Mouse (Mus musculus) layer of hippocampus, adult 9-10 months (tissue): Measurements from ENCODE around the gene Vill.

Source experiments
- DNase-seq: peaks from one replicate; pipeline ENCODE4 v3.0.0; 2022; ENCODE audit warnings: low spot score

Vill gene

DNA sequence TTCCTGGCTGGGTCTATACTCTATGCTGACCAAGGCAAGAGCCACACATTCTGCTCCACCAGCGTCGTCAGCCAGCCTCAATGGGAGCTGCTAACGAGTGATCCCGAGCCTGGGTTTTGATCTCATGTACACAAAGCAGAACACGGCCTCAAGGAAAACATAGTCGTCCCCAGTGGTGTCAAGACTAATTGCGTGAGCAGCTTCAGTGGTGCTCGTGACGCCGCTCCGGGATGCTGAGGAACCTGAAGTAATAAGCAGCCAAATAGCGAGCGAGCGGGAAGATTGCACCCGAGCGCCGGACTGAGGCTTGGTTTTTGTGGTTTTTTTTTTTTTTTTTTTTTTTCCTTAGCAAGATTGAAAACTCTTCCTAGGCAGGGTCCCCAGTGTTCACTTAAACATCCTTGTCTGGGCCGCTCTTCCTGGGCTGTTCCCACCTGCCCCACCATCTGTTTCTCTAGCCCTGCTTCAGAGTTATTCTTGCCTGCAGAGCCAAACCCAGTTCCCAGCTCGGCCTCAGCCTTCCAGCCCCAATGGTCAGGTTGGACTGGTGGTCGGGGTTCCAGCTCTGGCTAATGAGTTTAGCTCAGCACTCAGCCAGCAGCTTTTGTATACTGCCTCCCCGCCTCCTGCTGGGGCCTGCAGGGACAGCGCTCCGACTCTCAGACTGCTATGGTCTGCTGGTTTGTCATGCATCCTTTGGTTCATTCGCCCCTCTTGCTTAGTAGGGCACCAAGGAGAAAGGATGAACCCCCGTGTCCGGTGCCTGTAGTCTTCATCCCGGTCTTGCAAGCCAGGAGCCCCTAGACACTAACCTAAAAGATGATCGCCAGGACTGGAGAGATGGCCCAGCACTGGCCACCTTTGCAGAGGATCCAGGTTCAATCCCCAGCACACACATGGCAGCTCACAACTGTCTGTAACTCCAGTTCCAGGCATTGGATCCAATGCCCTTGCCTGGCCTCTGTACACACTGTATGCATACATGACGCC lies 17.6 kb upstream of the Vill start:
- no peak for DNase-seq

DNA sequence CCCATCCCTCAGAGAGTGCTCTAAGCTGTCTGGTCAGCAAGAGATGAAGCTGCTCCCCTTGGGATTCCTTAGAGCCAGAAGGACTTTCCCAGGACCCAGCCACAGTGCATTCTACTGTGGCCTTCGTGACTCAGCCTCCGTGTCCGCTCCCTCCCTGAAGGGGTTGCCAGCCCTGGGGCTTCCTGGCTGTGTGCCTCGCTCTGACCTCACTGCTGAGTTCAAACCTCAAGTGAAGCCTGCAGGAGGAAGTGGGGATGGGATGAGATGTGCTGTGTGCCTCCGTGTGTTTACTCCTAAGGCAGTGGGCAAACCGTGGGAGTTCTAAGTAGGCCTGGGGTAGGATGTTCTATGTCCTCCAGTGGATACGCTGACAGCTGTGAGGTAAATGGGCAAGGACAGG lies 16.7 kb upstream of the Vill start:
- no peak for DNase-seq

DNA sequence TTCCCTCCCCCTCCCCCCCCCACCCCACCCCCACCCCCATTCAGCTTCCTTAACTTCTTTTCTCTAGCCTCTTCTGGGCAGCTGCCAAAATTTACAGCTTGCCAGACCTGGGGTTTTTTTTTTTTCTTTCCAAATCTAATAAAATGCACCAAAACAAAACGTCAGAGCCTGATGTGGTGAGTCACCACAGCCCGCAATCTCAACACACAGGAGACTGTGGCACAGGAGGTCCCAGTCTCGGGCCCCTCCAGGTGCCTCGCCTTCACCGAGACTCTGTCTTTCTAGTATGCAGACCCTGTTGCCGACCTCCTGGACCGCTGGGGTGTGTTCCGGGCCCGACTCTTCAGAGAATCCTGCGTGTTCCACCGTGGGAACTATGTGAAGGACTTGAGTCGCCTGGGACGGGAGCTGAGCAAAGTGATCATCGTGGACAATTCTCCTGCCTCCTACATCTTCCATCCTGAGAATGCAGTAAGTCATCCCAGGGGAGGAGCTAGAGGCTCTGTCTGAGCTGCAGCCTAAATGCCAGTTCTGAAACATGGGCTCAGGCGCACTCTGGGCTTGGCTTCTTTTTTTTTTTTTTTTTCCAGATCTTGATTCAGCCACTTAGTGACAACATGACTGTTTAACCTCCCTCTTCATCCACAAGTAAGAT lies 15.4 kb upstream of the Vill start:
- no peak for DNase-seq

GRCm38 (mm10) chr9:119038574-119038973 lies 14.0 kb upstream of the Vill start:
- DNase-seq: no peak

- DNase-seq: no peak
These were observed 12.3 kb upstream of the Vill start for GRCm38 (mm10) chr9:119040101-119040775.

DNA sequence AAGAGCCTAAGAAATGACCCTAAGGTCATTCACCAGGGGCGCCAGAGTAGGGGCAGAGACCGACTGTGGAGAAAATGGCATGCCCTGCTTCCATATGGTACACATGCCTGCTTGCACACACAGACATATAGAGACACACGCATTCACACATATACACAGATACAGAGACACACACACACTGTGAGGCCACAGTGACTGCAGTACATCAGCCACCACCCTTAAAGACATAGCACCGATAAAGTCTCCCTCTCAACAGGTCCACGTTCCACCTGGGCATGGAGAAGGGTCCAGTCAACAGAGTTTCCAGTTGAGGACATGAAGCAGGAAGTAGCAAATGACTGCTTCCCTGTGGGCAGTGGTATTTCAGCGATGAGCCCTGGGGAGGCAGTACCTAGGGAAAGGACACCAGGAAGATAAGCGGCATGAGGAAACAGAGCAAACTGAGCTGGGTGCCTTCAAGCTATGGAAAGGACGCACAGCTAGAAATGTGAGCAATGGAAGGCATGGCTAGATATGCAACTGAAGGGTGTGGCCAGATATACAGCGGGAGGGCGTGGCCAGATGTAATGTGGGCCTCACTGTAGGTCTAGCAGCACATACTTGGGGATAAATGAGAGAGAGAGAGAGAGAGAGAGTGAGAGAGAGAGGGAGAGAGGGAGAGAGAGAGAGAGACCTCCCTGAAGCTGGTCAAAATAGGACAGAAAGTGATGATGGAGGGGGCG lies 4.2 kb upstream of the Vill start:
- no peak for DNase-seq

GRCm38 (mm10) chr9:119051158-119051557 lies 1.4 kb upstream of the Vill start:
- no peak for DNase-seq

- DNase-seq: no peak
These were observed 1.5 kb downstream of the Vill start for GRCm38 (mm10) chr9:119053964-119054576.

DNA sequence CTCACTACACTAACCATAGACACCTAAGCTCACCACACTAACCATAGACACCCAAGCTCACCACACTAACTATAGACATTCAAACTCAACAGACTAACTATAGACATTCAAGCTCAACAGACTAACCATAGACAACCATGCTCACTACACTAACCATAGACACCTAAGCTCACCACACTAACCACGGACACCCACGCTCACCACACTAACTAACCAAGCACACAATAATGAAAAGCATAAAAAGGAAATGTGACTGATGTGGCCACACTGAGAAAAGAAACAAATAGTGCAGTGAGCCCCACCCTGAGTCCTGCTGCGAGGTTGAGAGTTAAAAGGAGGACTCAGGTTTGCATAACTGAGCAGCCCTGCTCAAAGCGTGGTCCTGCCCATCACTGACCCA lies 2.8 kb downstream of the Vill start:
- no peak for DNase-seq

DNA sequence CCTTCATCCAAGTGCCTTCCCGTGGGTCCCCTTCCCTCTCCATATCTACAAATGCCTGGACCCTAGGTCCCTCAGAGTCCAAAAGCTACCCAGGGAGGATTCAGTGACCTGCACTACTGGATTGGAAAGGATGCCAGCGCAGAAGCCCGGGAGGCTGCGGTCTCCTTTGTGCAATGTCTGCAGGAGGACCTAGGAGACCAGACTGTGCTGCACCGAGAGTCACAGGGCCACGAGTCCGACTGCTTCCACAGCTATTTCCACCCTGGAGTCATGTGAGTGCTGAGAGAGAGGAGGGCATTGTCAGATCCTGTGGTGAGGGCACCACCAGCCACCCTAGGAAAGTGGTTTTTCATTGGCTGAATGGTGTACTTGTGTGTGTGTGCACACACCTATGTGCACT lies 5.7 kb downstream of the Vill start:
- no peak for DNase-seq

DNA sequence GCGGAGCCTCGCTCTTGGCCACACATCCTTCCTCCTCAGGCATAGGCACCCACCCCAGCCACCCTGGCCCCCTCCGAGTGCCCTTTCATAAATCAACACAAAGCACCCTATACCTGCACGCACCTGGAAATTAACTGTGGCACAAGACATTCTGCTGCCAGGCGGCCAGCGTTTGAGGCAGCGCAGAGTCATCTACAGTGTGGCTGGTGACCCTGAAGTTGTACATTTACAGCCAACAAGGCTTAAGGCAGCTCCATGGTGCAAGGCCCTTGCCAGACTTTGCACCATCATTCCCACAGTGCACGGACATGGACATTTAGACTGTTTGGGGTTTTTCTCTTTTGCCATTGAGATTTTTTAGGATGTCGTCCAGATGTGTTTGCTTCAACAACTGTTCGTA lies 8.1 kb downstream of the Vill start:
- DNase-seq: no peak

GRCm38 (mm10) chr9:119063036-119063644 lies 10.6 kb downstream of the Vill start:
- DNase-seq: no peak

DNA sequence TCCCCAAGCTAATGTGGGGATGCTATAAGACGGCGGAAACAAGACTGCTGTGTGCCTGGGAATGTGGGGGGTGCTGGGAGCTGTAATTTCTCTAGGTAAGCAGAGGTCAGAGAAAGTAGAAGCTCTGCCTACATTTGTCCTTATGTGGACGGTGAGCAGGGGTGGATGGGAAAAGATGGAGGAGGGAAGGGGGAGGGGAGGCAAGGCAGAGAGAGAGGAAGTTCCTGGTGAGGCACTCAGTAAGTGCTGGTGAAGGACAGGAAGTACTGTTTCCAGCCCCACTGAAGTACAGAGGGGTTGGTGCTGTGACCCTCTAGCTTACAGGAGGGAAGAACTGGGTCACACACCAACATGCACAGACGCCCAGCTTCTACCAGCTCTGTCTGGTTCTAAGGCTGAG lies 11.7 kb downstream of the Vill start:
- DNase-seq: no peak

DNA sequence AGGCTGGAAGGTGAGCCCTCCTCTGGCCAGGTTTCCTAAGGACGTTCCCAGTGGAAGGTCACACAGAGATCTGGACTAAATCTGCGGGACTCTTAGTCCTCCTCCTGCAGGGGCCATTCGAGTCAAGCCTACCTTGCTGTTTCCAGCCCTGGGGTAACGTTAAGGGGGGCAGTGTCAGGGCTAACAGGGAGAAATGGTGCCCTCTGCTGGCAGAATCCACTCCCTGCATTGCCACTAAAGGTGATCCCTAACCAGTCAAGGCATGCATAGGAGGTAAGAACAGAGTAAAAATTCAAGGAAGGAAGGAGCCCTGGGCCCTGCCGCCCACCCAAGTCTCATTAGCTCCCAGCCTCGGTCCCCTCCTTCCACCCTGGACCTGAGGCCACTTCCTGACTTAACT lies 15.0 kb downstream of the Vill start:
- peak; percentile 80 for DNase-seq

DNA sequence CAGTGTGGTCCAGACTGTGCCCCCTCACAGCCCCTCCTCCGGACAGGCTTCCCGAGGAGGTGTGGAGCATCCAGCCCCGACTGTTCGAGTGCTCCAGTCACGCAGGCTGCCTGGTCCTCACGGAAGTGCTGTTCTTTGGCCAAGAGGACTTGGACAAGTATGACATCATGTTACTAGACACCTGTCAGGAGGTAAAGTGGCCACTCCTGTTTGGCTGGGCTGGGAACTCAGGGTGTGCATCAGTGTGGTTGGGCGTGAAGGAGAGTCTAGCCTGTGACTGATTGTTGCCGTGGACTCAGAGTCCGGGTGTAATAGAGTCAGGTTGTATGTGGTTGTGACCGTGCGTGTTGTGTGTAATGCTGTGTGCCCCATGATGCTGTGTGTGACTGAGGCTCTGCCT lies 15.7 kb downstream of the Vill start:
- no peak for DNase-seq

GRCm38 (mm10) chr9:119070173-119070825 lies 17.7 kb downstream of the Vill start:
- no peak for DNase-seq

GRCm38 (mm10) chr9:119071786-119072185 lies 19.2 kb downstream of the Vill start:
- DNase-seq: no peak

- DNase-seq: no peak
These were observed 20.8 kb downstream of the Vill start for GRCm38 (mm10) chr9:119073184-119073895.

DNA sequence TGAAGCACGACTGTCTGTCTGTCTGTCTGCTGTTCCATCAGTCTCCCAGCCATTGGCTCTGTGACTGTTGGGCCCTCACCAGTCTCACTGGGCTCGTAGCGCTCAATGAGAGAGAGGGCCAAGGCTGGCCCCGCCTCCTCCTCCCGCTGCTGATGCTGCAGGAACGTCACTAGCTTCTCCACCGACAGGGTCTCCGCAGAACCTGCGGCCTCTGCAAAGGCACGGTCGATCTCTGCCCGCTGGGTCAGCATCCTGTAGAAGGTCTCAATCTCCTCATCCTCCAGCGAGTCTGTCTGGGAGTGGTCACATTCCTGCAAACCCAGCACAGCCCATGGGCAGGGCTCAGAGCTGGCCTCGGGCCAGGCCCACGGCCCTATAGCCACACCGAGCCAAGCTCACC lies 23.1 kb downstream of the Vill start:
- no peak for DNase-seq

- DNase-seq: no peak
These were observed 27.6 kb downstream of the Vill start for GRCm38 (mm10) chr9:119080040-119080675.
